Mouse (Mus musculus) right cerebral cortex, postnatal 36 days (tissue): ENCODE results near the gene Nelfa.
"Not testable (repeated sequence)": the region's sequence is repeated elsewhere in the genome, so short reads cannot be mapped to it uniquely, and the experiment has no call there.

Experiments
- DNase-seq, 2 experiments: peaks; one replicate each; pipeline ENCODE4 v3.0.0; 2022; ENCODE audit warnings: low spot score in 2 of 2, mixed read lengths in 1 of 2

Nelfa gene

GRCm38 (mm10) chr5:33936120-33936707 lies at the start of gene Nelfa:
TSS of gene Nelfa (minus strand) at chr5:33936413.
- DNase-seq: peak; percentile 99

- peak; percentile 86 for DNase-seq
Measured at GRCm38 (mm10) chr5:33983309-33984121, 47.3 kb upstream of the Nelfa start, which contains the start of gene Gm1673. TSS of gene Gm1673 (plus strand) at chr5:33983433.

GRCm38 (mm10) chr5:33982731-33983259 lies 46.6 kb upstream of the Nelfa start:
- DNase-seq: peak in 1 of 2 experiments; percentile 35

- DNase-seq: no peak
Measured at GRCm38 (mm10) chr5:33976267-33976666, 40.1 kb upstream of the Nelfa start.

GRCm38 (mm10) chr5:33974736-33975135 lies 38.5 kb upstream of the Nelfa start:
- DNase-seq: no peak

GRCm38 (mm10) chr5:33959382-33959781 lies 23.2 kb upstream of the Nelfa start:
- DNase-seq: no peak

GRCm38 (mm10) chr5:33955868-33956267 lies 19.7 kb upstream of the Nelfa start:
- no peak for DNase-seq

GRCm38 (mm10) chr5:33954354-33954753 lies 18.1 kb upstream of the Nelfa start:
- peak; percentile 72 to 74 for DNase-seq

GRCm38 (mm10) chr5:33953471-33954185 lies 17.4 kb upstream of the Nelfa start:
- no peak for DNase-seq

- no peak for DNase-seq
Measured at GRCm38 (mm10) chr5:33948314-33948713, 12.1 kb upstream of the Nelfa start.

GRCm38 (mm10) chr5:33947035-33947434 lies 10.8 kb upstream of the Nelfa start:
- DNase-seq: not testable (repeated sequence)

GRCm38 (mm10) chr5:33938448-33938847 lies 2.2 kb upstream of the Nelfa start:
- no peak for DNase-seq

- DNase-seq: no peak
Measured at GRCm38 (mm10) chr5:33937230-33937629, 1.0 kb upstream of the Nelfa start.

- DNase-seq: no peak
Measured at GRCm38 (mm10) chr5:33935700-33936111, 507 bp downstream of the Nelfa start.

GRCm38 (mm10) chr5:33934877-33935276 lies 1.3 kb downstream of the Nelfa start:
- no peak for DNase-seq

- no peak for DNase-seq
Measured at GRCm38 (mm10) chr5:33934081-33934480, 2.1 kb downstream of the Nelfa start.

- no peak for DNase-seq
Measured at GRCm38 (mm10) chr5:33932413-33932812, 3.8 kb downstream of the Nelfa start.

GRCm38 (mm10) chr5:33926170-33926569 lies 10.0 kb downstream of the Nelfa start:
- no peak for DNase-seq

GRCm38 (mm10) chr5:33922566-33922965 lies 13.6 kb downstream of the Nelfa start:
- no peak for DNase-seq

GRCm38 (mm10) chr5:33921486-33922235 lies 14.6 kb downstream of the Nelfa start:
- DNase-seq: no peak

GRCm38 (mm10) chr5:33920924-33921323 lies 15.3 kb downstream of the Nelfa start:
- DNase-seq: no peak
